Mouse (Mus musculus): ENCODE data around the gene Scamp5.
A peak's percentile ranks its signal among the peaks of the same experiment; 100 is the strongest.

Gene Scamp5

GRCm38 (mm10) chr9:57485774-57486173, 17.9 kb upstream of the Scamp5 start:
- H3K27me3 ChIP-seq (ENCODE audit: control insufficient read depth, insufficient read depth, low read length, poor library complexity, severe bottlenecking) = no peaks in the 10 kb centered on the region
- no peaks in the 10 kb centered on the region for H3K36me3 ChIP-seq (ENCODE audit: control insufficient read depth, insufficient read depth, low read length, poor library complexity, severe bottlenecking)
- peak; percentile 87 for DNase-seq (ENCODE audit: low read depth, low spot score)

- Histone ChIP-seq H3K36me3 (ENCODE audit: control insufficient read depth, insufficient read depth, low read length, poor library complexity, severe bottlenecking) (no peaks in the 10 kb centered on the region), H3K27me3 (ENCODE audit: control insufficient read depth, insufficient read depth, low read length, poor library complexity, severe bottlenecking) (0 out of 2 replicates have a peak, but pooled peaks cover 4% of the 10 kb centered on the region)
- no peak for DNase-seq (ENCODE audit: low read depth, low spot score)
Measured at GRCm38 (mm10) chr9:57468914-57469313, 1.1 kb upstream of the Scamp5 start.

GRCm38 (mm10) chr9:57467271-57467771, 539 bp downstream of the Scamp5 start:
- Histone ChIP-seq H3K27me3 (ENCODE audit: control insufficient read depth, insufficient read depth, low read length, poor library complexity, severe bottlenecking) (0 out of 2 replicates have a peak, but pooled peaks cover 4% of the 10 kb centered on the region), H3K36me3 (ENCODE audit: control insufficient read depth, insufficient read depth, low read length, poor library complexity, severe bottlenecking) (no peaks in the 10 kb centered on the region)
- no peak for DNase-seq (ENCODE audit: low read depth, low spot score)

DNA sequence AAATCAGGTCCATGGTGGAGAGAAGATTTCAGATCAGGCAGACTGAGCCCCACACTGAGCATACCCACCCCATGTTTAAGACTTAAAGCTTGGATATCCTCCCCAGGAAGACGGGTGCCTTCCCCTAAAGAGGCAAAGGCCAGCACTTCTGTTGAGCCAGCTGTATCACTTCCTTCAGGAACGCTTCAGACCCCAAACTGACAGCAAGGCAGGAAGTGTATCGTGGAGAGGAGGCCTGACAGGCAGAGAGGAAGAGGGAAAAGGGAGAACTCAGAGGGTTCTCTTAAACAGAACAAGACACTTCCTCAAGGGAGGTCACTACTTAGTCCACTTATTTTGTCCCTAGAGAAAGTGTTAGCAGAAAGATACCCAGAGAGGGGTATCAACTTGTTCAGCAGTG, 1.8 kb downstream of the Scamp5 start:
- no peak for DNase-seq (ENCODE audit: low read depth, low spot score)
- Histone ChIP-seq H3K36me3 (ENCODE audit: control insufficient read depth, insufficient read depth, low read length, poor library complexity, severe bottlenecking) (no peaks in the 10 kb centered on the region), H3K27me3 (ENCODE audit: control insufficient read depth, insufficient read depth, low read length, poor library complexity, severe bottlenecking) (0 out of 2 replicates have a peak, but pooled peaks cover 4% of the 10 kb centered on the region)

GRCm38 (mm10) chr9:57462866-57463265, 5.0 kb downstream of the Scamp5 start:
- Histone ChIP-seq H3K36me3 (ENCODE audit: control insufficient read depth, insufficient read depth, low read length, poor library complexity, severe bottlenecking) (no peaks in the 10 kb centered on the region), H3K27me3 (ENCODE audit: control insufficient read depth, insufficient read depth, low read length, poor library complexity, severe bottlenecking) (0 out of 2 replicates have a peak, but pooled peaks cover 5% of the 10 kb centered on the region)
- DNase-seq (ENCODE audit: low read depth, low spot score) = no peak

DNA sequence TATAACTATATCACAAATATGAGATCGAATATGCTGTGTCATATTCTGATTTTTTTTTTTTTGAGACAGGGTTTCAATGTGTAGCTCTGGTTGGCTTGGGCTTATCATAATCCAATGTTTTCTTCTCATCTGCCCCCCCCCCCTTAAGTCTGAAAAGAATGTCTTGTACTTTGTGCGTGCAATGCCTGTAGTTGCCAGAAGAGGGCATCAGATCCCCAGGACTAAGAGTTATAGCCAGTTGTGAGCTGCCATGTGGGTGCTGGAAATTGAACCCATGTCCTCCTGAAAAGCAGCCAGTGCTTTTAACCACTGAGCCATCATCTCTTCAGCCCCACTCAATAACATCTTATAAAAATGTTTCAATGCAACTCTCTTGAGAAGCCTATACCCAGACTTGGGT, 8.2 kb downstream of the Scamp5 start:
- H3K27me3 ChIP-seq (ENCODE audit: control insufficient read depth, insufficient read depth, low read length, poor library complexity, severe bottlenecking) = 0 out of 2 replicates have a peak, but pooled peaks cover 2% of the 10 kb centered on the region
- H3K36me3 ChIP-seq (ENCODE audit: control insufficient read depth, insufficient read depth, low read length, poor library complexity, severe bottlenecking) = no peaks in the 10 kb centered on the region
- DNase-seq (ENCODE audit: low read depth, low spot score) = peak; percentile 26

DNA sequence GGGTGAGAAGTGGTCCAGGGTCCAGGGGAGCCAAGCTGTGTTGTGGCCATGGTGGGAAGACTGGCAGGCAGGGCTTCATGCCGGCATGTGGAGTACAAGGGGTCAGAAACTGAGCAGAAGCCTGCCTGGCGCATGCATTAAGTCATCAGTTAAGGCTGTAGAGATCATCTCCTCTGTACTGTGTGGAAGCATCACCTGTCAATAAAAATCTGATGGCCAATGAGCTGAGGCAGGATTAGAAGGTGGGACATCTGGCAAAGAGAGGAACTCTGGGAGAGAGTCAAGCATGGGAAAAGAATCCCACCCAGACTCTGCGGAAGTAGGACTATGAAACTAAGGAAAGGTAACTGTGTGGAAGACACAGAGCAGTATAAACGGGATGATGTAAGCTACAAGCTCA, 14.3 kb downstream of the Scamp5 start:
- 0 out of 2 replicates have a peak, but pooled peaks cover 2% of the 10 kb centered on the region for H3K27me3 ChIP-seq (ENCODE audit: control insufficient read depth, insufficient read depth, low read length, poor library complexity, severe bottlenecking)
- no peaks in the 10 kb centered on the region for H3K36me3 ChIP-seq (ENCODE audit: control insufficient read depth, insufficient read depth, low read length, poor library complexity, severe bottlenecking)
- no peak for DNase-seq (ENCODE audit: low read depth, low spot score)

DNA sequence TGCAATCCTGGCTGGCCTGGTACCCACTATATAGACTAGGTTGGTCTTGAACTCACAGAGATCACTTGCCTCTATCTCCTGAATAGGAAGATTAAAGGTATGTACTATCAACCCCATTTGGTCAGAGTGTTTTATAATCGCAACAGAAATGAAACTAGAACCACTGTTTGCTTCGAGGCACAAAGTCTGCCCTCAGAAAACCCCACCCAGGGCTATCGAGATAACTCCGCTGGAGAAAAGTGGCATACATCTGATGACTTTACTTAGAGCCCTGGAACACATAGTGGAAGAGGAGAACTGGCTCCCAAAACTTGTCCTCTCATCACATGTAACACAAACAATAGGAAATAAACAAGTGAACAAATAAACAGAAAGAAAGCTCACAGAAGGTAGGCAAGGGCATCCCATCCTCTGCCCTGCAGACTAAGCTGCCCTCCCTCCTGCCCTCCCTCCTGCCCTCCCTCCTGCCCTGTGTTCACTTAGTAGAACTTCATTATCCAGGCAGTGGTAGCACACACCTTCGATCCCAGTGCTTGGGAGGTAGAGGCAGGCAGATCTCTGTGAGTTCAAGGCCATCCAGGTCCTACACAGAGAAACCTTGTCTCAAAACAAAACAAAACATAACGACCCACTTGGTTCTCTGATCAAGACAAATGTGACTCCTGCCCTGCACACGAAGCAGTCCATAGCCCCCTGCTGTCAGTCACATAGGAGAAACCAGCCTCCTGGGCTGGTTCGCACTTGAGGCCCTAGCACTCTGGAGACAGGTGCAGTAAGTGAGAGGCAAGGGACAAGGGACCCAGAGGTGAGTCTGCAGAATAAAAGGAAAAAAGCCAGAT, 15.0 kb downstream of the Scamp5 start:
- no peaks in the 10 kb centered on the region for H3K27me3 ChIP-seq (ENCODE audit: control insufficient read depth, insufficient read depth, low read length, poor library complexity, severe bottlenecking)
- no peak for DNase-seq (ENCODE audit: low read depth, low spot score)
- H3K36me3 ChIP-seq (ENCODE audit: control insufficient read depth, insufficient read depth, low read length, poor library complexity, severe bottlenecking) = no peaks in the 10 kb centered on the region

DNA sequence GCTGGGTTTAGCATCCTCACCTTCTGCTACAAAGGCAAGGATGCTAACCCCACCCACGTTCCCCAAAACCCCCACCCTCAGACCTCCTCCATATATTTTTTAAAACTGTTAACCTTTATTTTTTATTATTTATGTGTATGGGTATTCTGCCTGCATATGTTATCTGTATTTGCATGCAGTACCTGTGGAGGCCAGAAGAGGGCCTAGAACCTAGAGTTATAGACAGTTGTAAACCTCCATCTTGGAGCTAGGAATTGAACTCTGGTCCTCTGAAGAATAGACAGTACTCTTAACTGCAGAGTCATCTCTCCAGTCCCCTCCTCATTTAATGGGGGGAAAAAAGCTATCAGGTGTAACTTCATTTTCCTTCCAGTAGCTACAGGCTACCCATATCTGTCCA, 18.1 kb downstream of the Scamp5 start:
- DNase-seq (ENCODE audit: low read depth, low spot score) = peak; percentile 41
- H3K36me3 ChIP-seq (ENCODE audit: control insufficient read depth, insufficient read depth, low read length, poor library complexity, severe bottlenecking) = no peaks in the 10 kb centered on the region
- H3K27me3 ChIP-seq (ENCODE audit: control insufficient read depth, insufficient read depth, low read length, poor library complexity, severe bottlenecking) = no peaks in the 10 kb centered on the region

GRCm38 (mm10) chr9:57440620-57441019, 27.2 kb downstream of the Scamp5 start:
- H3K27me3 ChIP-seq (ENCODE audit: control insufficient read depth, insufficient read depth, low read length, poor library complexity, severe bottlenecking) = no peaks in the 10 kb centered on the region
- peaks cover 2% of the 10 kb centered on the region; the same call in 1 of the 2 replicates for H3K36me3 ChIP-seq (ENCODE audit: control insufficient read depth, insufficient read depth, low read length, poor library complexity, severe bottlenecking)
- no peak for DNase-seq (ENCODE audit: low read depth, low spot score)

DNA sequence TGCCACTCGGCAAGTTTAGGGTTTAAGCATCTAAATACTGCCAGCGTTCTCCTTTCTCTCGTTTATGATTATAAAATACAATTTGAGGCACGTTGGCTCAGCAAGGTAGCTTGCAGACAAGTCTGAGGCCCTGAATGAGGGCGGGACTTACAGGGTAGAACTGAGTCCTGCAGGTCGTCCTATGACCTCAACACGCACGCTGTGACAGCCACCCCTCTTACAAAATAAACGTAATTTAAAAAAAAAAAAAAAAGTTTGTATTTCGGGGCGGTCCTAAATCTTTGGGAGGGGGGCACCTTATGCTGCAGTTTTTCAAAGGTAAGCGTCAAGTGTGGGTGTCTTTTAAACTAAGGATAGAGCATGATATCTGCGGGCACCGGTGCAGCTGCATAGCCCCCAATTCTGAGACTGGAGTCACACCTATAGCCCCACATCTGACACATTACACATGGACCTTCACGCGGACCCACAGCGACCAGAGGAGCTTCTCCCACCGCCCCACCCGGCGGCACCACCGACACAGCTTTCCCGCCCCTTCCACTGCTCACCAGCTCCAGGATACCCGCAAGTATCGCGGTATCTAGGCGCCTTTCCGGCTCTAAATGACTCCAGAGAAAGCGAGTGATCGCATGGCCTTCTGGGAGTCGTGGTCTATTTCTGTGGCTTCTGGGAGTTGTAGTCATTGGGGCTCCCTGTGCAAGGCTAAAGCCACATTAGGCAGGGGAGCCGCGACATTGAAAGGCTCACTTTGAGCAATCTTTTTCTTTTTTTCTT, 28.2 kb downstream of the Scamp5 start, which contains the start of gene Ppcdc:
Gene Ppcdc (minus strand): TSS at position 603 of the 774 bp plus-strand sequence.
- no peaks in the 10 kb centered on the region for H3K27me3 ChIP-seq (ENCODE audit: control insufficient read depth, insufficient read depth, low read length, poor library complexity, severe bottlenecking)
- peaks cover 2% of the 10 kb centered on the region; the same call in 1 of the 2 replicates for H3K36me3 ChIP-seq (ENCODE audit: control insufficient read depth, insufficient read depth, low read length, poor library complexity, severe bottlenecking)
- peak; percentile 95 for DNase-seq (ENCODE audit: low read depth, low spot score)

GRCm38 (mm10) chr9:57439083-57439482, 28.8 kb downstream of the Scamp5 start:
- DNase-seq (ENCODE audit: low read depth, low spot score) = no peak
- H3K36me3 ChIP-seq (ENCODE audit: control insufficient read depth, insufficient read depth, low read length, poor library complexity, severe bottlenecking) = peaks cover 2% of the 10 kb centered on the region; the same call in 1 of the 2 replicates
- no peaks in the 10 kb centered on the region for H3K27me3 ChIP-seq (ENCODE audit: control insufficient read depth, insufficient read depth, low read length, poor library complexity, severe bottlenecking)

DNA sequence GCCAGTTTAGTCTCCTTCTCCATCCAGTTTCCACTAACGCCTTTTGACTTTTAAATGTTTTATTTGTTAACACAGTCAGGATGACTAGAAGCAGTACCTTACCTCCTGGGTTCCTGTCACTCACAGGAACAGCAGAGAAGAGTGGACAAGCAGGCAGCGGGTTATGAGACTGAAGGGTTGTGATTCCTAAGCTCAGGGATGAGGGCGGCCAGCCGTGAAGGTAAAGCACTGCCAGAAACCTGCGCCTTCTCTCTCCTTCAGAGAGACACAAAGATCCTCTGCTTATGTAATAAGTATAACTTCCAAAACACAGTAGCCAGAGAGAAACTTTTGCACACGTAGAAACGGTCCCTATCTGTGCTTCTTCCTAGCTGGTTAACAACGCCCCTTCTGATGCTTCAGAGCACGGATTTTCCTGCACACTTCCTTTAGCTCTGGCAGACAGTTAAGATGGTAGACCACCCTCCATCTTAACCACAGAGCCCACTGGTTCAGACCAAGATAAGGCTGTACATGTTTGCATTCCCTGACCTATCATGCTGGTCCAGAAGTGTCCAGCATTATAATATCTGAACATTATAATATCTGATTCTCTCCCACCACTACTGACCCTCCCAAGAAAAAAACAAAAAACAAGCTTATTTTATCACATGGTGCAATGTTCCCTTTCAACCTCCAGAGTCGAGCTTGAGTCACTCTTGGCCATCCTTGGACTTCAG, 29.8 kb downstream of the Scamp5 start:
- H3K27me3 ChIP-seq (ENCODE audit: control insufficient read depth, insufficient read depth, low read length, poor library complexity, severe bottlenecking) = no peaks in the 10 kb centered on the region
- peaks cover 2% of the 10 kb centered on the region; the same call in 1 of the 2 replicates for H3K36me3 ChIP-seq (ENCODE audit: control insufficient read depth, insufficient read depth, low read length, poor library complexity, severe bottlenecking)
- DNase-seq (ENCODE audit: low read depth, low spot score) = no peak

DNA sequence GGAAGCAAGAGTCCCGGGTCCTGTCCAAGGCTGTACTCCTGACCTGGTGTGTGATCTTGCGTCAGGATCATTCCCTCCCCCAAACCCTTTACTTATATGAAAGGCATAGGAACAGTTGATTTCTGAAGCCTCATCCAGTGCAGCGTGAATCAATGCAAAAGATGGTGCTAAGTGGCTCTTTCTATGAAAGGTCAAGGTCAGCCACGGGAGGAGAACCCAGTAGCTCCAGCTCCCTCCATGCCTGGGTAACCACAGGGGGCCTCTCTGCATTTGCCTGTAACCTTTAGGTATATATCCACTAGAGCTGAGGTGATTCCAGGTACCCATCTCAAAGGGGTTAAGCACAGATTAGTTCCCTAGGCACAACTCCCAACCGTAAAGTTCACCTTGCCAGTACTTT, 31.7 kb downstream of the Scamp5 start:
- Histone ChIP-seq H3K27me3 (ENCODE audit: control insufficient read depth, insufficient read depth, low read length, poor library complexity, severe bottlenecking) (no peaks in the 10 kb centered on the region), H3K36me3 (ENCODE audit: control insufficient read depth, insufficient read depth, low read length, poor library complexity, severe bottlenecking) (peaks cover 2% of the 10 kb centered on the region; the same call in 1 of the 2 replicates)
- DNase-seq (ENCODE audit: low read depth, low spot score) = no peak
